Mouse (Mus musculus): ENCODE data around the gene Mfap3l. TPM values are rescaled to one million over a fixed set of nuclear protein-coding genes. Genes with fewer than 3 reads are reported as not detected.
A peak's percentile ranks its signal among the peaks of the same experiment; 100 is the strongest.

Gene Mfap3l
- total and polyA plus RNA-seq, 2 experiments from 2014 or later = 4.5 to 20.0 TPM

GRCm38 (mm10) chr8:60632933-60633655, 467 bp downstream of the Mfap3l start:
- peak; percentile 0; the same call in 1 of the 2 replicates for ATAC-seq
- H3K4me2 ChIP-seq (ENCODE audit: low read depth, low read length) = peak overlapping the region; percentile 94

GRCm38 (mm10) chr8:60634921-60635320, 2.3 kb downstream of the Mfap3l start:
- DNase-seq (ENCODE audit: low spot score) = no peak
- no peak for TF ChIP-seq CTCF (IDR thresholded peaks at IDR 0.05; ENCODE audit: low read depth)
- peaks cover 3% of the 10 kb centered on the region; the same call in 1 of the 2 replicates for H3K4me1 ChIP-seq (ENCODE audit: insufficient read depth, low read length)
- H3K36me3 ChIP-seq (ENCODE audit: insufficient read depth, low read length) = no peaks in the 10 kb centered on the region
- H3K4me2 ChIP-seq (ENCODE audit: low read depth, low read length) = no peak overlapping the region
- no peaks in the 10 kb centered on the region for H3K27me3 ChIP-seq (ENCODE audit: insufficient read depth, low read length)
- ATAC-seq = no peak
- 68% methylated on average over 2 of the region's 2 CpGs for WGBS
- no peaks in the 10 kb centered on the region for H3K9me3 ChIP-seq (ENCODE audit: low read length)
- H3K27ac ChIP-seq = no peak overlapping the region
- H3K9ac ChIP-seq (replicated peaks; ENCODE audit: low read length) = no peak overlapping the region
- no peak overlapping the region for H3K4me3 ChIP-seq (ENCODE audit: low read length)

More at GRCm38 (mm10) chr8:60632933-60633655, 467 bp downstream of the Mfap3l start:
- 1% methylated on average over 50 of the region's 56 CpGs for WGBS
- H3K4me3 ChIP-seq (ENCODE audit: low read length) = peak overlapping the region; percentile 52
- TF ChIP-seq CTCF (IDR thresholded peaks at IDR 0.05; ENCODE audit: low read depth) = peak; percentile 57
- peak; percentile 61 for DNase-seq (ENCODE audit: low spot score)
- H3K4me1 ChIP-seq (ENCODE audit: insufficient read depth, low read length) = peaks cover 3% of the 10 kb centered on the region; the same call in 1 of the 2 replicates
- no peaks in the 10 kb centered on the region for H3K27me3 ChIP-seq (ENCODE audit: insufficient read depth, low read length)
- H3K27ac ChIP-seq = peak overlapping the region; percentile 82
- peak overlapping the region; percentile 53 for H3K9ac ChIP-seq (replicated peaks; ENCODE audit: low read length)
- no peaks in the 10 kb centered on the region for H3K9me3 ChIP-seq (ENCODE audit: low read length)
- H3K36me3 ChIP-seq (ENCODE audit: insufficient read depth, low read length) = no peaks in the 10 kb centered on the region

GRCm38 (mm10) chr8:60635846-60636245, 3.2 kb downstream of the Mfap3l start:
- DNase-seq (ENCODE audit: low spot score) (no peak), ATAC-seq (no peak)
- H3K4me3 ChIP-seq (ENCODE audit: low read length) = no peak overlapping the region
- H3K27me3 ChIP-seq (ENCODE audit: insufficient read depth, low read length) = no peaks in the 10 kb centered on the region
- H3K4me1 ChIP-seq (ENCODE audit: insufficient read depth, low read length) = peaks cover 3% of the 10 kb centered on the region; the same call in 1 of the 2 replicates
- no peak overlapping the region for H3K9ac ChIP-seq (replicated peaks; ENCODE audit: low read length)
- no peak overlapping the region for H3K4me2 ChIP-seq (ENCODE audit: low read depth, low read length)
- no peak overlapping the region for H3K27ac ChIP-seq
- H3K36me3 ChIP-seq (ENCODE audit: insufficient read depth, low read length) = no peaks in the 10 kb centered on the region
- no peaks in the 10 kb centered on the region for H3K9me3 ChIP-seq (ENCODE audit: low read length)
- no peak for TF ChIP-seq CTCF (IDR thresholded peaks at IDR 0.05; ENCODE audit: low read depth)

- no peak overlapping the region for H3K27ac ChIP-seq
- H3K9me3 ChIP-seq (ENCODE audit: low read length) = no peaks in the 10 kb centered on the region
- no peak for DNase-seq (ENCODE audit: low spot score)
- 83% methylated on average over 17 of the region's 17 CpGs for WGBS
- H3K36me3 ChIP-seq (ENCODE audit: insufficient read depth, low read length) = no peaks in the 10 kb centered on the region
- H3K27me3 ChIP-seq (ENCODE audit: insufficient read depth, low read length) = no peaks in the 10 kb centered on the region
- no peak overlapping the region for H3K9ac ChIP-seq (replicated peaks; ENCODE audit: low read length)
- no peaks in the 10 kb centered on the region for H3K4me1 ChIP-seq (ENCODE audit: insufficient read depth, low read length)
- H3K4me2 ChIP-seq (ENCODE audit: low read depth, low read length) = no peak overlapping the region
- no peak overlapping the region for H3K4me3 ChIP-seq (ENCODE audit: low read length)
- TF ChIP-seq CTCF (IDR thresholded peaks at IDR 0.05; ENCODE audit: low read depth) = no peak
- ATAC-seq = no peak
Measured at GRCm38 (mm10) chr8:60640046-60640445, 7.4 kb downstream of the Mfap3l start.

- no peak overlapping the region for H3K4me3 ChIP-seq (ENCODE audit: low read length)
- TF ChIP-seq CTCF (IDR thresholded peaks at IDR 0.05; ENCODE audit: low read depth) = no peak
- ATAC-seq = no peak
- no peaks in the 10 kb centered on the region for H3K9me3 ChIP-seq (ENCODE audit: low read length)
- no peak overlapping the region for H3K9ac ChIP-seq (replicated peaks; ENCODE audit: low read length)
- 85% methylated on average over 6 of the region's 6 CpGs for WGBS
- no peak overlapping the region for H3K4me2 ChIP-seq (ENCODE audit: low read depth, low read length)
- no peaks in the 10 kb centered on the region for H3K4me1 ChIP-seq (ENCODE audit: insufficient read depth, low read length)
- DNase-seq (ENCODE audit: low spot score) = no peak
- no peaks in the 10 kb centered on the region for H3K27me3 ChIP-seq (ENCODE audit: insufficient read depth, low read length)
- H3K36me3 ChIP-seq (ENCODE audit: insufficient read depth, low read length) = no peaks in the 10 kb centered on the region
- no peak overlapping the region for H3K27ac ChIP-seq
Measured at GRCm38 (mm10) chr8:60643416-60644020, 10.9 kb downstream of the Mfap3l start.

GRCm38 (mm10) chr8:60645164-60645563, 12.5 kb downstream of the Mfap3l start:
- Histone ChIP-seq H3K4me2 (ENCODE audit: low read depth, low read length) (no peak overlapping the region), H3K4me1 (ENCODE audit: insufficient read depth, low read length) (no peaks in the 10 kb centered on the region), H3K9ac (replicated peaks; ENCODE audit: low read length) (no peak overlapping the region), H3K4me3 (ENCODE audit: low read length) (no peak overlapping the region), H3K27me3 (ENCODE audit: insufficient read depth, low read length) (no peaks in the 10 kb centered on the region), H3K9me3 (ENCODE audit: low read length) (no peaks in the 10 kb centered on the region), H3K27ac (peak overlapping the region; percentile 41; the same call in 1 of the 2 replicates), H3K36me3 (ENCODE audit: insufficient read depth, low read length) (no peaks in the 10 kb centered on the region)
- TF ChIP-seq CTCF (IDR thresholded peaks at IDR 0.05; ENCODE audit: low read depth) = no peak
- WGBS = 69% methylated on average over 4 of the region's 4 CpGs
- DNase-seq (ENCODE audit: low spot score) (peak; percentile 24), ATAC-seq (no peak)

GRCm38 (mm10) chr8:60645911-60646310, 13.3 kb downstream of the Mfap3l start:
- H3K9ac ChIP-seq (replicated peaks; ENCODE audit: low read length) = no peak overlapping the region
- DNase-seq (ENCODE audit: low spot score) = no peak
- no peak for TF ChIP-seq CTCF (IDR thresholded peaks at IDR 0.05; ENCODE audit: low read depth)
- no peaks in the 10 kb centered on the region for H3K36me3 ChIP-seq (ENCODE audit: insufficient read depth, low read length)
- H3K9me3 ChIP-seq (ENCODE audit: low read length) = no peaks in the 10 kb centered on the region
- H3K27ac ChIP-seq = no peak overlapping the region
- ATAC-seq = no peak
- no peaks in the 10 kb centered on the region for H3K27me3 ChIP-seq (ENCODE audit: insufficient read depth, low read length)
- no peaks in the 10 kb centered on the region for H3K4me1 ChIP-seq (ENCODE audit: insufficient read depth, low read length)
- H3K4me3 ChIP-seq (ENCODE audit: low read length) = no peak overlapping the region
- no peak overlapping the region for H3K4me2 ChIP-seq (ENCODE audit: low read depth, low read length)
- 88% methylated on average over 3 of the region's 3 CpGs for WGBS

Data from hindbrain, postnatal 0 days (tissue).